Comparison of ENCODE assay signal across 17 mouse cellular contexts in genomic region chr1:43520216-43520988, GRCm38 (mm10).
DNase-seq lines count a peak whose midpoint lies in the region; ATAC-seq and TF ChIP-seq lines count a peak whose summit lies in the region.
"Had no signal": no experiment of that assay in that cellular context is flagged by ENCODE, and none has a peak within 500 bp of the region (broad histone marks: within the 10 kb centered on the region; RNA-seq: fewer than 3 reads in every experiment).

No protein-coding gene starts in this region.

- no peak overlapping the region for H3K4me3 ChIP-seq in G1E (ENCODE audit: low read depth, low read length)
- H3K4me3 ChIP-seq in macrophage (ENCODE audit: inconsistent target) = no peak overlapping the region
- H3K4me3 ChIP-seq in midbrain, embryonic 10.5 days = no peak overlapping the region
- H3K4me3 ChIP-seq: embryonic facial prominence, embryonic 13.5 days; forebrain, embryonic 10.5 days; heart, embryonic 12.5 days; lung, embryonic 15.5 days had no signal

- no peaks in the 10 kb centered on the region for H3K9me3 ChIP-seq in G1E (replicated peaks)
- no peaks in the 10 kb centered on the region for H3K9me3 ChIP-seq in midbrain, embryonic 10.5 days (replicated peaks)
- H3K9me3 ChIP-seq: embryonic facial prominence, embryonic 13.5 days; forebrain, embryonic 10.5 days; heart, embryonic 12.5 days; lung, embryonic 15.5 days had no signal

- H3K4me1 ChIP-seq in G1E (ENCODE audit: insufficient read depth, low read depth, low read length) = peaks cover 62% of the 10 kb centered on the region
- peaks cover 5% of the 10 kb centered on the region; the same call in 1 of the 2 replicates for H3K4me1 ChIP-seq in midbrain, embryonic 10.5 days
- H3K4me1 ChIP-seq: forebrain, embryonic 10.5 days had no signal

- WGBS in macrophage (ENCODE audit: missing documents) = 18% methylated on average over 1 of the region's 1 CpGs
- WGBS in midbrain, embryonic 10.5 days = 93% methylated on average over 1 of the region's 1 CpGs

- H3K27ac ChIP-seq in macrophage = peak overlapping the region; percentile 73
- H3K27ac ChIP-seq in midbrain, embryonic 10.5 days (replicated peaks) = no peak overlapping the region
- H3K27ac ChIP-seq: embryonic facial prominence, embryonic 13.5 days; forebrain, embryonic 10.5 days; hindbrain, postnatal 0 days; lung, embryonic 15.5 days had no signal

- peak; percentile 4; the same call in 1 of the 2 replicates for ATAC-seq in G1E (ENCODE audit: extremely low read depth, insufficient number of reproducible peaks, low FRiP score, poor library complexity, severe bottlenecking)
- peak; percentile 57 to 68 for ATAC-seq in hematopoietic stem cell, adult 5-6 weeks (replicated peaks in 1 of 2; ENCODE audit: insufficient read depth in 1 of 2, low FRiP score in 2 of 2, low TSS enrichment in 1 of 2, low read depth in 1 of 2, poor library complexity in 2 of 2, severe bottlenecking in 2 of 2)
- ATAC-seq: hindbrain, postnatal 0 days; Patski had no signal

- H3K36me3 ChIP-seq in G1E (replicated peaks) (peaks cover 41% of the 10 kb centered on the region), macrophage (ENCODE audit: inconsistent target) (no peaks in the 10 kb centered on the region)
- peaks cover 5% of the 10 kb centered on the region; the same call in 1 of the 2 replicates for H3K36me3 ChIP-seq in midbrain, embryonic 10.5 days
- H3K36me3 ChIP-seq: embryonic facial prominence, embryonic 13.5 days; heart, embryonic 12.5 days; lung, embryonic 15.5 days had no signal

- H3K79me2 ChIP-seq in macrophage (ENCODE audit: inconsistent target) = peaks cover 69% of the 10 kb centered on the region; the same call in 1 of the 2 replicates

- peak; percentile 65 for DNase-seq in 416B (ENCODE audit: low read depth)
- DNase-seq in G1E (ENCODE audit: low spot score) = no peak
- no peak for DNase-seq in midbrain, embryonic 10.5 days (ENCODE audit: low spot score)
- no peak for DNase-seq in kidney, adult 8-10 months
- no peak for DNase-seq in kidney, adult 11 months
- no peak for DNase-seq in retina, postnatal 1 day
- DNase-seq: cerebellum, adult 11 months; heart, postnatal 36 days; thymus, adult 18-20 months had no signal

- H3K27me3 ChIP-seq in G1E (ENCODE audit: insufficient read depth, low read length) = no peaks in the 10 kb centered on the region
- no peaks in the 10 kb centered on the region for H3K27me3 ChIP-seq in midbrain, embryonic 10.5 days (ENCODE audit: low read depth, poor library complexity, severe bottlenecking)
- H3K27me3 ChIP-seq: embryonic facial prominence, embryonic 13.5 days; heart, embryonic 12.5 days; lung, embryonic 15.5 days; Patski had no signal

- TF ChIP-seq CTCF in G1E (IDR thresholded peaks at IDR 0.05; ENCODE audit: low read depth, low read length) = no peak
